Mouse (Mus musculus) intestine, embryonic 16.5 days (tissue): ENCODE results near the gene Sik3. TPM values are rescaled to one million over a fixed set of nuclear protein-coding genes. Genes with fewer than 3 reads are reported as not detected.
A peak's percentile ranks its signal among the peaks of the same experiment; 100 is the strongest.

Source experiments
- ATAC-seq: fragments of 200-750 bp; cut with Nextera tagmentation; 2 replicates; pipeline ENCODE4 v1.8.0; 2017; ENCODE audit warnings: moderate TSS enrichment, moderate library complexity
- H3K27ac ChIP-seq: fragments of 300-500 bp; sonication (generic); 2 replicates; pipeline ENCODE4 v1.5.1; 2014; ENCODE audit warnings: mild to moderate bottlenecking, low read length
- H3K27me3 ChIP-seq: fragments of 300-500 bp; sonication (generic); replicated peaks from 2 replicates; pipeline ENCODE4 v1.6.1; 2014; ENCODE audit warnings: low read length, control low read depth, mixed read lengths; ENCODE audit not compliant: control insufficient read depth, insufficient read depth
- H3K36me3 ChIP-seq: fragments of 300-500 bp; sonication (generic); 2 replicates; pipeline ENCODE4 v1.6.1; 2014; ENCODE audit warnings: low read length, control low read depth; ENCODE audit not compliant: control insufficient read depth, insufficient read depth
- H3K4me1 ChIP-seq: fragments of 300-500 bp; sonication (generic); 2 replicates; pipeline ENCODE4 v1.6.1; 2014; ENCODE audit warnings: low read length, control low read depth, mixed read lengths; ENCODE audit not compliant: control insufficient read depth, insufficient read depth
- H3K4me2 ChIP-seq: fragments of 300-500 bp; sonication (generic); 2 replicates; pipeline ENCODE4 v1.6.1; 2014; ENCODE audit warnings: low read depth, low read length, control low read depth
- H3K4me3 ChIP-seq: fragments of 300-500 bp; sonication (generic); 2 replicates; pipeline ENCODE4 v1.5.1; 2014; ENCODE audit warnings: mild to moderate bottlenecking, low read length
- H3K9ac ChIP-seq: fragments of 300-500 bp; sonication (generic); 2 replicates; pipeline ENCODE4 v1.6.1; 2014; ENCODE audit warnings: low read depth, low read length
- H3K9me3 ChIP-seq: fragments of 300-500 bp; sonication (generic); 2 replicates; pipeline ENCODE4 v1.6.1; 2016; ENCODE audit warnings: low read length, control low read depth; ENCODE audit not compliant: control insufficient read depth
- WGBS: fragments of 180-500 bp; shearing (Covaris S2); extraction: QIAGEN DNeasy Blood & Tissue Kit; methylation state at CpG from one replicate; pipeline ENCODE4 v1.1.7; 2014; 5-methylcytosine and 5-hydroxymethylcytosine counted together
- polyA plus RNA-seq: library from polyadenylated mRNA; unstranded; fragments of >200 nt; fragmentation: Nextera tagmentation; extraction: Ambion mirVana; gene quantifications from 2 replicates; pipeline ENCODE4 v1.2.1, GENCODE M21; 2015

Sik3 gene
- polyA plus RNA-seq, 1 experiment from 2014 or later, result 5.2 TPM

DNA sequence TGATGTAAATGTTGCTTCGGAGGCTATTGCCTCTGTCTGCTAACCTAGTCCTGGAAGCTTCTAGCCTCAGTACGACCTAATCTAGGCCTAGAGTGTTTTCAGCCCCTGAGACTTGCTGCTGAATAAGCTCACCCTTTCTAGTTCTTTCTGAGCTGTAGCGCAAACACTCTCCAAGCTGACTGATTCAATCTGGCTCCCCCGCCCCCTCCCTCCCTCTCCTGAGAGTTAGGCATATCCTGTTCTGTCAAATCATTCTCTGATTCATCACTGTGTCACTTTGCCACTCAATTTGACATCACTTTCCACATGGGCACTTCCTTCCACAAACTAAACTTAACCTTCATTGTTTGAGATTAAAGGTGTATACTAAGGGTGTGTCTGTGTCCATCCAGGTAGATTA is 164.0 kb downstream of the Sik3 start:
- Histone ChIP-seq H3K36me3 (0 out of 2 replicates have a peak, but pooled peaks cover 3% of the 10 kb centered on the region), H3K27ac (no peak overlapping the region), H3K4me1 (peaks cover 17% of the 10 kb centered on the region), H3K4me3 (no peak overlapping the region), H3K4me2 (no peak overlapping the region), H3K9ac (no peak overlapping the region), H3K9me3 (no peaks in the 10 kb centered on the region), H3K27me3 (no peaks in the 10 kb centered on the region)
- no peak for ATAC-seq
- WGBS, result 84% methylated on average over 4 of the region's 4 CpGs

DNA sequence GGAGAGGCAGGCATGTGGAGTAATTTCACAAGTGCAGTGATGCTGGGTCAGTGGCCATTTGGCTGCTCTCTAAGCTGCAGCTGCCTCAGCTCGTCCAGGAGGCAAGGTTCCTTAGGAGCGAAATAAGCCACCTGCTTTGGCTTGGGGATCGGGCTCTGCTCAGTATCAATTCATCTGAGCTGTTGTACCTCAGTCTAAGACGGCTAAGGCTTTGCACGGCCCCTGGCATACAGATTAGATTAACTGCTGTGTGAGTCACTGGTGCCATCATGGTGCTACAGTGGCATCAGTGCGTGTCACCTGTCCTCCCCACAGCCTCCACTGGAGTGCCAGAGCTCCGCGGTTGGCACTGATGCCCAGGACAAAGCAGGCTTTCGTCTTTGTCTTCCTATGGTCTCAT is 166.0 kb downstream of the Sik3 start:
- WGBS, result 85% methylated on average over 9 of the region's 9 CpGs
- H3K9ac ChIP-seq, result no peak overlapping the region
- no peak for ATAC-seq

DNA sequence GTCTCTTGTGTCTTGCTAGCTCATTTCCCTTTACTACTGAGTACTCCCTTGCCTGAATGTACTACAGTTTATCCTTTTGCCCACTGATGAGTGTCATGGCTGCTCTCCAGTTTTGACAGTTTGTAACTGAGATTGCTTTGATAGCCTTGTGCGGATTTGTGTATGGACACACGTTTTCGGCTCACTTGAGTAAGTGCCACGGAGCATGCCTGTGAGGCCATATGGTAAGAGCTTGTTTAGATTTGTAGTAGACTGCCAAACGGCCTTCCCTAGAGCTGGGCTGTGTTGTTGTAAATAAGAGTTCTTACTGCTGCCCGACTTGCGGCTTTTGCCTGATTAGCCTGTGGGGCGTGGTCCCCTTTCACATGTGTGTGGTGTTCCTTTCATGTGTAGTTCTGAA is 168.7 kb downstream of the Sik3 start:
- H3K36me3 ChIP-seq, result 0 out of 2 replicates have a peak, but pooled peaks cover 3% of the 10 kb centered on the region
- H3K4me3 ChIP-seq, result no peak overlapping the region
- H3K9ac ChIP-seq, result no peak overlapping the region
- H3K9me3 ChIP-seq, result no peaks in the 10 kb centered on the region
- no peak overlapping the region for H3K27ac ChIP-seq
- H3K4me2 ChIP-seq, result no peak overlapping the region
- no peaks in the 10 kb centered on the region for H3K4me1 ChIP-seq
- no peak for ATAC-seq
- no peaks in the 10 kb centered on the region for H3K27me3 ChIP-seq
- 61% methylated on average over 8 of the region's 8 CpGs for WGBS

More for the DNA sequence above, 166.0 kb downstream of the Sik3 start:
- no peak overlapping the region for H3K4me3 ChIP-seq
- H3K4me1 ChIP-seq, result peaks cover 15% of the 10 kb centered on the region
- no peaks in the 10 kb centered on the region for H3K27me3 ChIP-seq
- 0 out of 2 replicates have a peak, but pooled peaks cover 3% of the 10 kb centered on the region for H3K36me3 ChIP-seq
- H3K4me2 ChIP-seq, result no peak overlapping the region
- H3K27ac ChIP-seq, result no peak overlapping the region
- no peaks in the 10 kb centered on the region for H3K9me3 ChIP-seq

DNA sequence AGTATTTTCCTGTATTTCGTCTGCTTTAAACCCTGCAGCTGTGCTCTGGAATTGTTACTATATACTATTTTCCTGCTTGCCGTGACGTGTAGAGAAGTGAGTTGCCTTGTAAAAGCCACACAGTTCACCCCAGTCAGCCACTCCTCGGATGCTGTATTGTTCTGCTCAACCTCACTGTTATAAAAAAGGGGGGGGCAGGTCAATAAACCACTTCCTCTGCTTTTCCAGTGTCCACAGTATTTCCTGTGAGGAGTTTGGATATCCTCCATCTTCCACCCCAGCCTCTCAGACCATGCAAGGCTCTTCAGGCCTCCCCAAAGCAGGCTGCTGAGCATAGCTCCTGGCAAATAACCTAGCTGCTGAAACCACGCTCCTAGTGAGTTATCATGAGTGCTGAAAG is 171.9 kb downstream of the Sik3 start:
- Histone ChIP-seq H3K4me1 (no peaks in the 10 kb centered on the region), H3K4me3 (no peak overlapping the region), H3K9ac (no peak overlapping the region), H3K4me2 (no peak overlapping the region), H3K27me3 (no peaks in the 10 kb centered on the region), H3K27ac (peak overlapping the region; percentile 58), H3K9me3 (no peaks in the 10 kb centered on the region), H3K36me3 (no peaks in the 10 kb centered on the region)
- peak; percentile 45; the same call in 1 of the 2 replicates for ATAC-seq
- 53% methylated on average over 5 of the region's 5 CpGs for WGBS

DNA sequence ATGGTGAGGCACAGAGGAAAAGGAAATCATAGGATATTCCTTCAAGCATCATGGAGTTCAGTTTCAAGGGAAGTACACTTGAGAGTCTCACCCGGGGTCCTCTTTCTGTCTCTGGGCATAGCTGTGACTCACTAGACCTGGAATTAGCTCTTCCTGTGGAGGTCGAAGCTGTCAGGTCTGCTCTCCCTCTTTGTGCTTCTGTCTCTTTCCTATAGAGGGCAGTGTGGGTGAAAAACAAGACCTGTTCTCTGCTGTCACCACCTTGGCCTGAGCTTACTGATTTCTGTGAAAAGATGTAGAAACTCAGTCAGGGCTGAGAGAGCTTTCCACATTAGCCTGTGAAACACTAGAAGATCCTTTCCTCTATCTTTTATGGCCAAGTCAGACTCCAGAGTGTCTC is 172.6 kb downstream of the Sik3 start:
- H3K27ac ChIP-seq, result peak overlapping the region; percentile 58; the same call in 1 of the 2 replicates
- ATAC-seq, result no peak

DNA sequence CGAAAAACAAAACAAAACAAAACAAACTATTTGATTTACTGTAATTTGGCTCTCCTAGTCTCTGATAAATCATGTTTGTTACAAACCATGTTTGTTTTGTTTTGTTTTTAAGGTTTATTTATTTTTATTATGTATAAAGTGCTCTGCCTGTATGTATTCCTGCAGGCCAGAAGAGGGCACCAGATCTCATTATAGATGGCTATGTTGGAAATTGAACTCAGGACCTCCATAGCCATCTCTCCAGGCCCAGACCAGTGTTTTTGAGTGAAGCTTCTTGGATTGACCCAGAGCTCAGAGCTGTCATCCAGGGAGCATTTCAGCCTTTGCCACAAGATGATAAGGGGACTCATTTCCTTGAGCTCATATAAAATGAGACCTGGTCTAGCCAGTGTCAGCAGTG is 173.8 kb downstream of the Sik3 start:
- no peaks in the 10 kb centered on the region for H3K4me1 ChIP-seq
- no peak overlapping the region for H3K4me3 ChIP-seq
- H3K36me3 ChIP-seq, result no peaks in the 10 kb centered on the region
- no peak overlapping the region for H3K4me2 ChIP-seq
- ATAC-seq, result no peak
- H3K9ac ChIP-seq, result no peak overlapping the region
- H3K27ac ChIP-seq, result no peak overlapping the region
- no peaks in the 10 kb centered on the region for H3K27me3 ChIP-seq
- 88% methylated on average over 1 of the region's 1 CpGs for WGBS
- H3K9me3 ChIP-seq, result no peaks in the 10 kb centered on the region

More for the DNA sequence above, 172.6 kb downstream of the Sik3 start:
- H3K4me3 ChIP-seq, result no peak overlapping the region
- H3K9me3 ChIP-seq, result no peaks in the 10 kb centered on the region
- H3K36me3 ChIP-seq, result no peaks in the 10 kb centered on the region
- H3K4me2 ChIP-seq, result no peak overlapping the region
- H3K4me1 ChIP-seq, result no peaks in the 10 kb centered on the region
- H3K27me3 ChIP-seq, result no peaks in the 10 kb centered on the region
- H3K9ac ChIP-seq, result no peak overlapping the region
- WGBS, result 46% methylated on average over 2 of the region's 2 CpGs

DNA sequence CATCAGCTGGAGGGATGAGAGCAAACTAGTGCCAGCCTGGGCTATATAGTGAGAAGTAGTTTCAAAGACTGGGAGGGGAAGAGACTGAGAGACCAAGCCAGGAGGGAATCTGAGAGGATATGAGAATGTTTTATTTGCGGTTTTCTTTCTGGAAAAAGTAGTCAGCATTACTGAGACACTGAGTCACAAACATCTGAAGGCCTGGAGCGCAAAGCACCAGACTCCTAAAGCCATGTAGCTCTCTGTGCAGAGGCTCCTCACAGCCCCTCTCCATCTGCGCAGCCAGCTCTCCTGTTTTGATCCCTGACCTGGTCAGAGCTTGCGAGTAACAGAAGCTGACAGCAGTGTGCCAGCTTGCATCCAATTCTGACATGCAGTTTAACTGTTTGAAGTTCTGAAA is 175.8 kb downstream of the Sik3 start:
- H3K9me3 ChIP-seq, result no peaks in the 10 kb centered on the region
- no peak overlapping the region for H3K4me3 ChIP-seq
- no peak overlapping the region for H3K27ac ChIP-seq
- no peaks in the 10 kb centered on the region for H3K36me3 ChIP-seq
- 90% methylated on average over 4 of the region's 4 CpGs for WGBS
- no peaks in the 10 kb centered on the region for H3K4me1 ChIP-seq
- no peak for ATAC-seq
- H3K27me3 ChIP-seq, result no peaks in the 10 kb centered on the region
- no peak overlapping the region for H3K4me2 ChIP-seq
- H3K9ac ChIP-seq, result no peak overlapping the region

DNA sequence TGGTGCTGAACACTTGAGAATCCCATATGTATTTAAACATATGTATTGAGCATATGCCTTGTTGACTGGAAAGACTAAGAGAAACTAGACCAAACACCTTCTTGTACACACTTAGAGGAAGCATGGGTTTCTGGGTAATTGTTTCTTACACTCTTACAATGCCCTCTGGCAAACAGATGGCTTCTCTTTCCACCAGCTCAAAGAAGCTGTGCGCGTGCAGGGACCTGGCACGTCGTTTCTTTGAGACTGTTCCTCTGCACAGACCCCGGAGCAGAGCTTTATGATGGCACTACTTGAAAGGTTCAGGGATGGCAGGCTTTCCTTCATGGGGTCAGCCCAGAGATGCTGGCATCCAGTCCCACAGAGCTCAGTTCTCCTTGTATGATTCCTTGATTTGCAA is 176.3 kb downstream of the Sik3 start:
- 81% methylated on average over 5 of the region's 5 CpGs for WGBS
- no peak for ATAC-seq
- H3K36me3 ChIP-seq, result no peaks in the 10 kb centered on the region
- no peak overlapping the region for H3K9ac ChIP-seq
- no peak overlapping the region for H3K4me3 ChIP-seq
- H3K4me2 ChIP-seq, result no peak overlapping the region
- no peaks in the 10 kb centered on the region for H3K27me3 ChIP-seq
- H3K4me1 ChIP-seq, result no peaks in the 10 kb centered on the region
- no peak overlapping the region for H3K27ac ChIP-seq
- H3K9me3 ChIP-seq, result no peaks in the 10 kb centered on the region

DNA sequence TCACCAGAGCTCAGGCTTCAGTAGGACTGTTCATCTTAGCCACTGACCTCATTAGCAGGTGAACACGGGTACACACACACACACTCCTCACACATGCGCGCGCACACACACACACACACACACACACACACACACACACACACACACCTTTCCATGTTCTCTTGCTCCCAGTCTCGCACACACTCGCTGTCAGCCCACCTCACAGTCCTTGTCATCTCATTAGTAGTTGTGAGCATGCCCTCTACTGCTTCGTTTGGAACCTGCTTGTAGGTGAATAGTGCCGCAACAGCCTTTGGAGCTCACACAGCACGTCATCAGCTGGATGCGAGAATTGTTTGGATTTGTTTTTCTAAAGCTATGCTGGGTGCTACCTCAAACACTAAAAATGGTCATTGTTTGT is 176.8 kb downstream of the Sik3 start:
- Histone ChIP-seq H3K4me3 (no peak overlapping the region), H3K27ac (no peak overlapping the region), H3K4me2 (no peak overlapping the region), H3K4me1 (no peaks in the 10 kb centered on the region), H3K36me3 (no peaks in the 10 kb centered on the region), H3K9me3 (no peaks in the 10 kb centered on the region), H3K9ac (no peak overlapping the region), H3K27me3 (no peaks in the 10 kb centered on the region)
- ATAC-seq, result no peak
- WGBS, result 87% methylated on average over 10 of the region's 10 CpGs

DNA sequence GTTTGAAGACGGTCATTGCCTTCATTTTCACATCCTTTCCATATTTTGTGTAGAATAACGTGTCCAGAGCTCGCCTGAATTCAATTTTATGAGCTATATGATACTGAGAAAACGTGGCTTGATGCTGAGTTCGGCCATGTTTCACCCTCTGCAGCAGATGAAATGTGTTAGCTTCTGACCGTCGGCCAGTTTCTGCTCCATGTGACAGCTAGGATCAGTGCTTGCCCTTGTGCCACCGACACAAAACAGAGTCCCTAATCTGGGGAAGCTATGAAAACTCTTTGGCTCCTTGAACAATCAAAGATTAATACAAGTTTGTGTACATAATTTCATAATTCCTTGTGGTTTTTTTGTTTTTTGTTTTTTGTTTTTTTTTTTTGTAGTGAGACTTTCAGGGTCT is 178.6 kb downstream of the Sik3 start:
- 65% methylated on average over 8 of the region's 8 CpGs for WGBS
- no peaks in the 10 kb centered on the region for H3K9me3 ChIP-seq
- H3K4me1 ChIP-seq, result no peaks in the 10 kb centered on the region
- H3K27ac ChIP-seq, result no peak overlapping the region
- no peaks in the 10 kb centered on the region; the same call in 1 of the 2 replicates for H3K36me3 ChIP-seq
- ATAC-seq, result no peak
- no peak overlapping the region for H3K4me3 ChIP-seq
- no peak overlapping the region for H3K4me2 ChIP-seq
- no peak overlapping the region for H3K9ac ChIP-seq
- no peaks in the 10 kb centered on the region for H3K27me3 ChIP-seq
